In the genomic region with DNA sequence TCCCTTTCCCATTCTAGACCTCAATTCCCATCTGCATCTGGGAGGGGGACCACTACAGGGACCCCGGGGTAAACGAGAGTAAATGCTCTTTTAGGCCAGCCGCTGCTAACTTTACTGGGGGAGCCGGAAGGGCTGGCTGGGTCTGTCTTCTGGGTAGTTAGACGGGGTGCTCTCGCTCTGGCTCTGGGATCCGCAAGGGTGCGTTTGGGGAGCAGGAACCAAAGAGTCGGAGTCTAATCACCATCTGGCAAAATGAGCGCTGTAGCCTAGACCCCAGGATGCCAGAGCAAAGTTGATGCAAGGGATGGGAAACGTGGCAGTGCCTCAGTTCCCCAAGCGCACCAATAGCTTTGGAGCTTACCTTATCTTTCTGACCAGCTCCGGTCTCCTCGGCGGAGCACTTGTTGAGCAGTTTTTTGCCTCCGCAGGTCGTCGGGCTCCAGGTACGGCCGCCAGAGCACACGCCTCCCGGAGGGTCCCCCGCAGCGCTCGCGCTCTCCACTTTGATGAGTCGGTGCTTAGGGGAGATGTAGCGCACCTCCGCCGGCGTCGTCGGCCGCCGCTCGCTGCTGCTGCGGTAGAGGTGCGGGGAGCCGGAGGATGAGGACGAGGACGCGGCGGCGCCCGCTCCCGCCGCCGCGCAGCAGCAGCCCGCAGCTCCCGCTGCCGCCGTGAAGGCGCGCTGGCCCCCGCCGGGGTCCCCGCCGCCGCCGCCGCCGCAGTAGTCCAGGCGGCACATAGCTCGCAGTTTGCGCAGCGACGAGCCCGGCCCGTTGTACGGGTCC, we compare ENCODE assay signal across 7 mouse cellular contexts. TPM values are rescaled to one million over a fixed set of nuclear protein-coding genes. Genes with fewer than 3 reads are reported as not detected.
DNase-seq lines count a peak whose midpoint lies in the region; ATAC-seq lines count a peak whose summit lies in the region.

No protein-coding gene starts in this region.

- H3K9me3 ChIP-seq in embryonic facial prominence, embryonic 15.5 days (replicated peaks), result no peaks in the 10 kb centered on the region
- no peaks in the 10 kb centered on the region for H3K9me3 ChIP-seq in intestine, embryonic 15.5 days
- H3K9me3 ChIP-seq in midbrain, embryonic 11.5 days (ENCODE audit: control insufficient read depth, low read length), result no peaks in the 10 kb centered on the region

- peaks cover 84% of the 10 kb centered on the region for H3K4me1 ChIP-seq in embryonic facial prominence, embryonic 15.5 days
- peaks cover 35% of the 10 kb centered on the region for H3K4me1 ChIP-seq in intestine, embryonic 15.5 days (replicated peaks)
- H3K4me1 ChIP-seq in midbrain, embryonic 11.5 days (ENCODE audit: control insufficient read depth, insufficient read depth, low read length), result peaks cover 15% of the 10 kb centered on the region

- H3K4me3 ChIP-seq in embryonic facial prominence, embryonic 15.5 days (replicated peaks), result peak overlapping the region; percentile 81
- H3K4me3 ChIP-seq in intestine, embryonic 15.5 days (replicated peaks), result peak overlapping the region; percentile 71
- peak overlapping the region; percentile 59 for H3K4me3 ChIP-seq in midbrain, embryonic 11.5 days (ENCODE audit: low read depth, low read length)

- peak; percentile 19 for DNase-seq in 3T3-L1 (ENCODE audit: low read depth, low spot score)
- DNase-seq in B cell, adult 2 months, result peak; percentile 29
- DNase-seq in midbrain, embryonic 11.5 days (ENCODE audit: low spot score, missing footprints), result peak; percentile 92
- no peak for DNase-seq in ovary, postnatal 14 days (ENCODE audit: low spot score)
- no peak for DNase-seq in cerebellum, postnatal 14 days

- WGBS in embryonic facial prominence, embryonic 15.5 days, result under 1% methylated on average over 69 of the region's 71 CpGs
- under 1% methylated on average over 66 of the region's 71 CpGs for WGBS in intestine, embryonic 15.5 days
- WGBS in midbrain, embryonic 11.5 days, result under 1% methylated on average over 71 of the region's 71 CpGs

- no peak for ATAC-seq in embryonic facial prominence, embryonic 15.5 days (ENCODE audit: insufficient number of reproducible peaks, low FRiP score, low TSS enrichment, low read depth)
- ATAC-seq in intestine, embryonic 15.5 days, result no peak
- ATAC-seq in midbrain, embryonic 11.5 days (ENCODE audit: low FRiP score), result no peak

- peak overlapping the region; percentile 95 for H3K27ac ChIP-seq in embryonic facial prominence, embryonic 15.5 days (replicated peaks)
- peak overlapping the region; percentile 93 for H3K27ac ChIP-seq in intestine, embryonic 15.5 days
- H3K27ac ChIP-seq in midbrain, embryonic 11.5 days (ENCODE audit: low read depth, low read length), result no peak overlapping the region

- H3K27me3 ChIP-seq in embryonic facial prominence, embryonic 15.5 days, result no peaks in the 10 kb centered on the region
- H3K27me3 ChIP-seq in intestine, embryonic 15.5 days (replicated peaks), result no peaks in the 10 kb centered on the region
- H3K27me3 ChIP-seq in midbrain, embryonic 11.5 days (ENCODE audit: control insufficient read depth, insufficient read depth, low read length), result peaks cover 19% of the 10 kb centered on the region

- peak overlapping the region; percentile 84 for H3K9ac ChIP-seq in embryonic facial prominence, embryonic 15.5 days
- peak overlapping the region; percentile 92 for H3K9ac ChIP-seq in intestine, embryonic 15.5 days
- peak overlapping the region; percentile 67 for H3K9ac ChIP-seq in midbrain, embryonic 11.5 days (ENCODE audit: low read length)

- H3K36me3 ChIP-seq in embryonic facial prominence, embryonic 15.5 days, result no peaks in the 10 kb centered on the region
- H3K36me3 ChIP-seq in intestine, embryonic 15.5 days, result 0 out of 2 replicates have a peak, but pooled peaks cover 4% of the 10 kb centered on the region
- no peaks in the 10 kb centered on the region for H3K36me3 ChIP-seq in midbrain, embryonic 11.5 days (ENCODE audit: control insufficient read depth, insufficient read depth, low read length)

- H3K4me2 ChIP-seq in embryonic facial prominence, embryonic 15.5 days (replicated peaks), result peak overlapping the region; percentile 96
- peak overlapping the region; percentile 98 for H3K4me2 ChIP-seq in intestine, embryonic 15.5 days (replicated peaks)
- peak overlapping the region; percentile 96 for H3K4me2 ChIP-seq in midbrain, embryonic 11.5 days

RNA-seq across cellular contexts. Expression of a gene that starts 2.9 kb away (rescaled TPM):
- 9.1 and 9.9 TPM in 2 replicates for polyA plus RNA-seq in embryonic facial prominence, embryonic 15.5 days (2015; fragmentation: Nextera tagmentation; extraction: Ambion mirVana)
- 4.0 and 4.8 TPM in 2 replicates for polyA plus RNA-seq in intestine, embryonic 15.5 days (2015; fragmentation: Nextera tagmentation; extraction: Ambion mirVana)
- polyA plus RNA-seq in midbrain, embryonic 11.5 days (2014; fragmentation: Nextera tagmentation; extraction: Ambion mirVana), result 2.7 and 2.8 TPM in 2 replicates

Comparison
In these comparisons a context has a peak if more than half of its experiments do, and no peak if none do; other contexts are left out.
1. DNase-seq: peak in 3T3-L1 (single experiment), B cell, adult 2 months (2 of 2) and midbrain, embryonic 11.5 days (single experiment); none in ovary, postnatal 14 days (single experiment) and cerebellum, postnatal 14 days (0 of 2).
2. Peak in every context shown above with its lines, with median percentiles within 50 percentile points of each other: H3K4me2 ChIP-seq, H3K4me3 ChIP-seq and H3K9ac ChIP-seq.